Mouse (Mus musculus): Measurements from ENCODE around the gene Calhm2.
"Not testable (repeated sequence)": the region's sequence is repeated elsewhere in the genome, so short reads cannot be mapped to it uniquely, and the experiment has no call there.

Calhm2 gene

DNA sequence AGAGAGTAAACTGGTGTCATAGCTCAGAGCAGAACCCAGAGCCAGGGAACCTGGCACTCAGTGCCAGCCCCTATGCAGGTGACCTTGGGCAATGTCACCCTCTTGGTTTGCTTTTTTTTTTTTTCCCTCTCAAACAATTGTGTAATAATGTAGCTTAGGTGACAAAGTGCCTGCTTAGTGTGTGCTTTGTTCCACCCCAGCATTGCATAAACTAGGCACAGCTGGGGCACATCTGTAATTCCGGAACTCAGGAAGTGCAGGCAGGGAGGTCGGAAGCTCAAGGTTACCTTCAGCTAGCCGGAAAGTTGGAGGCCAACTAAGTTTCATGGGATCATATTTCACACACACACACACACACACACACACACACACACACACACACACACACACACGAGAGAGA lies 11.8 kb upstream of the Calhm2 start:
- no peak for DNase-seq

DNA sequence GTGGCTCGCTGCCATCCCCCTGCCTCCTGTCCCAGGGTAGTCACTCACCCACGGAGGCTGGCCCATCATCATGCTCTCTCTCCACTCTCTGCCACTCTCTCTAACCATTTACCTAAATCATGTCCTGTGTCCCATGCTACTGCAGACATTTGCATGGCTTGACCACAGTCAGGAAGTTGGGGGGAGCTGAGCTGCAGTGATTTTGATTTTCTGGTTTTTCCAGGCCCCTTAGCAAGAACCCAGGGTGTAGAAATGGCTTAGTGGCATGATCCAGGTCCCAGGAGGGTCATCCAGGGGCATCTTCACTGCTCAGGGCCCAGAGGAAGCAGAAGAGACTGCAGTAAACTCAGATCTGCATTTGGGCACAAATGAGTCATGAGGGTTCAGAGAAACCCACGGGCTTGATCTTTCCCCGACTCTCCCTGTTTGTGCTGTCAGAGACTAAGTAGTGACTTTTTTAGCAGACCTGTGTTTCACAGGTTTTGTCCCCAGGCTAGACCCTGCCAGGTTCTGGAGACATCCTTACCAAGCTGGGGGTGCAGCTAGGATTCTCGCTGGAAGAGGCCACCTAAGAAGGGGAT lies 10.3 kb upstream of the Calhm2 start:
- DNase-seq: no peak

DNA sequence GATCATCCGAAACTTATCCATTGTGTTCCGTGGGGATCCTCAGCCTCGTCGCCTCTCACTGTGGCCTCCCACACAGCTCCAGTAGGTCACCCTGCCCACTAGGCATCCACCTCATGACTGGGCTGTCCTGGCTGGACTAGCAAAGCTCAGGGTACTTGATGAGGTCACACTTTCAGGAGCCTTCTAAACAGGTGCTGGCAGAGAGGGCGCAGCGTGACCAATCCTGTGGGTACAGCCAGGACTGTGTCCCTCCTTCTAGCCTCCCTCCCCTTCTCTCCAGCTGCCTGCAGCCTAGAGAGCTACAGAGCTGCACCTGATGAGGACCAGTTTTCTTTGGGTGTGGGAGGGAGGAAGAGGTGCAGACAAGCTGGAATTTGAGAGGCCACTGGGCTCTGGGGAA lies 6.1 kb upstream of the Calhm2 start, which contains the start of gene Calhm1:
Calhm1 (minus strand) TSS at position 101 of the 400 bp plus-strand sequence.
- DNase-seq: no peak

DNA sequence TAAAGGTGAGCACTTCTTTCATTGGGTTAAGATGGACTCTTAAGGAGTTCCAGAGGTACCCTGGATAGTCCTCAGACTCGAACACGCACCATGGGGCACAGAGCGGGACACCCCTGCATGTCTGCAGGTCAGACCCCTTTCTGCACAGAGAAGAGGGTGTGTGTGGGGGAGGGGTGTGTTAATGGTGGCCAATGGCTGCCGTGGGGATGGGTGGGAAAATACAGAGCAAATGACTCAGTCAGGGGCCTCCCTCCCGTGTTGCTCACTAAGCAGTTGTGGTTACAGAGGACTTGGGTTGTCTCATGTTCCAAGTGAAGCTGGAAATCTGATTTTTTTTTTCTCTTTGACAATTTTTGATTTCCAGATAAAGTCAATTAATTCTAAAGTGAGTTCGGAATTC lies 4.3 kb upstream of the Calhm2 start:
- DNase-seq: no peak

DNA sequence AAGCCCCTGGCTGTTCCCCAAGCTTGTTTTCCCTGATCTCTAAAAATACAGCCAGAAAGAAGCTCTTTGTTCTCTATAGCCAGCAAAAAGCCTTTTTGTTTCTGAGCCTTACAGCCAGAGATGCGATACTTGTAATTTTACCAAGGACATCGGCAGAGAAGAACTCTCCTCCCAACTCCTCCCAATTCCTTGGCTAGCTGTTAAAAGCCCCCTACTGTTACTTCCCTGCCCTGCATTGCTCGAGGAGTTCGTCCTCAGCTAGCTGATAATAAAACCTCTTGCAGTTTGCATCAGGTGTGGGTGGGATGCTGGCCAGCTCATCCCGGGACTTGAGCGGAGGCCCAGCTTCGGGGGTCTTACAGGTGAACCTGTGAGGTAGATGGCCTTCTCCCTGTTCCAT lies 1.5 kb upstream of the Calhm2 start:
- DNase-seq: not testable (repeated sequence)

DNA sequence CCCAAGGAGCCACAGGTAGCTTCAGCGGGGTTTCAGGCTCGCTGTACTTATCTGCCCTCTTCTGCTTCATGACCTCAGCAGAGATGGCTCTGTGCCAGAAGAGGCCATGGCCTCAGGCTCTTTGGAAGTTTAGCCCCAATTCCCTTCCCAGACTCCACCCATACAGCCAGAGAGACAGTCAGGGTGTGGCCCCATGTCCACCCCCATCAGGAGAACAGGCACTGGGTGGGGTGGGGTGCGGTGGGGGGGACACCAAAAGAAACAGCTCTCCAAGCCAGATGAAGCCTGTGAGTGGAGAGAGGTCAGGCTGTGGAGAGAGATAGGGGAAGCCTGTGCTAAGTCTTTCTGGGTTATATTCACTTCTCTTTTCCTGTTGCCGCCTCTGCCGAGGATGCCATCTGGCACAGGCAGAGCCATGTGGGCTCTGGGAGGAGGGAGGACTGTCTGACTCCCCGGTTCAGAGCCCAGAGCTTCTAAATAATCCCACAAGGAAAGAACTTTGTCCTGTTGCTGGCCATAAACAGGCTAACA lies 978 bp downstream of the Calhm2 start:
- DNase-seq: peak; percentile 60

DNA sequence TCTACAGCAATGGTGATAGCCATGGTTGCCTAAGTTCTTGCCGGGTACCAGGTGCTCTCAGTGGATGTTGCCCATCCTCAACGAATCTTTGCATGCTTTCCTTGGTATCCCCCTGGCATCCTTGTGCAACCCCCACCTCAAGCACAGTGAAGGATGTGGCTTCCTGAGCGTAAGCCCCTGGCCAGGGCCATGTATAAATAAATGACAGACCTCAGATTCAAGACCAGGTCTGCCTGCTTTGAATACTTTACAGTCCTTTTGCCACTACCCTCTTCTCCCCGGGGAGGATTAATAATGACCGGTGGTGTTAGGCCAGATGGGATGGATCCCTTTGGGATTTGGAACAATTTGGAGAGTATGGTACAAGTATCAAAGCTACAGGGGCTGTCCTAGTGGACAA lies 1.9 kb downstream of the Calhm2 start:
- DNase-seq: no peak

DNA sequence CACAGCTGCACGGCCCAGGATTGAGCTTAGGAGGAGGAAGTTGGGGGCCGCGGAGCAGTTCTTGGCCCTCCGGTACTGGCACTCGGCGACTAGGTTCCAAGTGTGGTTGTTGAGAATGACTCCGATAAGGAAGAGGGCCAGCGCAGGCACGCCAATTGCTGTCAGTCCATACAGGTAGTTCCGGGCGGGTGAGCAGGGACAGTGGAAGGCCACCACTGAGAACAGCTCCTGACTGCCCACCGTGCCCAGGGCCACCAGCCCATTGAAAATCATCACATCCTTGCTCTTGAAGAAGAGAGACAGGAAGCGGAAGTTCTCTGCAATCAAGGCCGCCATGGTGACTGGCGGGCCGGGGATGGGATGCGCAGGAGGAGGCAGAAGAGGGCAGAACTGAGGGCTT lies 2.5 kb downstream of the Calhm2 start:
- no peak for DNase-seq

DNA sequence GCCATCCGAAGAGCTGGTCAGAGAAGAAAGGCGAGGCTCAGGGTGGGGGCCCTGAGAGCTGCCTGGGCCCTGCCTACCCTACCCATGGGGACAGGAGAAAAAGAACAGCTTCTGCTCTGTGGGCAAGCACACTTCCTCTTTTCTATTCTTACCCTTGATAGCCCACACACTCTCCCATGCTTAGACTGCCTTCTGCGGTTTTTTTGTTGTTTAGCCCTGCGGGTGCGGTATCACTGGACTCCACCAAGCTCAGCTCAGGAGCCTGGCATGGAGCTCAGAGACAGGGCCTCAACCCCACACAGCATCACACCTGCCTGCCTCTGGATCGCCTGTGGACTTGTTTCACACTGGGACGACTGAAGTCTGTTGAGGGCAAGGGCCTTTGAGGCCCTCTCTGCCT lies 4.9 kb downstream of the Calhm2 start:
- DNase-seq: no peak

DNA sequence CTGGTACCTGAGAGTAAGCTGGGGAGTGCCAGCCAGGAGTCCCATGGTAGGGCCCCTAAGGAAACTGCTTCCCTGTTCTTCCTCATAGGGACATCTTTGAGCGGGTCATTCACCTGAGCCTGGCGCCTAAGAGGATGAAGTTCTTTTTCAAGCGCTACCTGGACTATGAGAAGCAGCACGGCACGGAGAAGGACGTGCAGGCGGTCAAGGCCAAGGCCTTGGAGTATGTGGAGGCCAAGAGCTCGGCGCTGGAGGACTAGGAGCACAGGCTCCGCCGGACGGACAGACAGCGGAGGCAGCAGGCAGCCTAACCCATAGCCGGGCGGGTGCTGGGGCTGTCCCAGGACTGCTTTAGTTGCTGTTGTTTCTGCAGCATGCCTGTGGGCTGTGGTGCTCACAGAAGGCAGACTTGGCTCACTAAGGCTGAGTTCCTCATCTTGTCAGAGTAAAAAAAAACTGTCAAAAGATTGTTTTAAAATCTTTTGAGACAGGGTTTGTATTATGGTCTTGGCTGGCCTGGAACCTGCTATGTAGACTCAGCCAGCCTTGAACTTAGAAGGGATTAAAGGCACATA lies 7.5 kb downstream of the Calhm2 start:
- DNase-seq: no peak

DNA sequence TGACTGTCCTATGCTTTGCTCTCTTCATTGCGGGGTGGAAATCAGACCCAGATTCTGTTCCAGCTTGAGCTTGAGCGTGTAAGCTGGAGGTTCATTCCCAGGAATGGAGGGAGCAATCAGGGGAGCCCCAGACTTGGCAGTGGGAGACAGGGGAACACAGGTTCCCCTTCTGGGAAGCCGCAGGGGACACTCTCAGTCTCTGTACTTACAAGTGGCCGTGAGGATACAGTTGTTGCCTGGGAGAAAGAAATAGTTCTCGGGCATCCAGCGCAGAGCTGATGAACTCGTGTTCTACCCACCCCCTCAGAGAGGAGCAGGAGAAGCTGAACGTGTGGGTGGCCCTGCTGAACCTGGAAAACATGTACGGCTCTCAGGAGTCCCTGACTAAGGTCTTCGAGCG lies 9.3 kb downstream of the Calhm2 start:
- no peak for DNase-seq

DNA sequence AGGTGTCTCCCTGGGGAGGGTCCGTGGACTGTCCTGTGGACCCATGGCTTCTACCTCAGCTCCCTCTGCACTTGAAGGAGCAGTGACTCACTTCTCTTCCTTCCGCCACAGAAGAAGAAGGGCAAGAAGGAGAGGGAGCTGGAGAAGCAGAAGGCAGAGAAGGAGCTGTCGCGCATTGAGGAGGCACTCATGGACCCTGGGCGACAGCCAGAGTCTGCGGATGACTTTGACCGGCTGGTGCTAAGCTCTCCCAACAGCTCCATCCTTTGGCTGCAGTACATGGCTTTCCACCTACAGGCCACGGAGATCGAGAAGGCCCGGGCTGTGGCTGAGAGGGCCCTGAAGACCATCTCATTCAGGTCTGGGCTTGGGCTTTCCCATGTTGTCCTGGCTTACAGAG lies 9.9 kb downstream of the Calhm2 start:
- DNase-seq: no peak

DNA sequence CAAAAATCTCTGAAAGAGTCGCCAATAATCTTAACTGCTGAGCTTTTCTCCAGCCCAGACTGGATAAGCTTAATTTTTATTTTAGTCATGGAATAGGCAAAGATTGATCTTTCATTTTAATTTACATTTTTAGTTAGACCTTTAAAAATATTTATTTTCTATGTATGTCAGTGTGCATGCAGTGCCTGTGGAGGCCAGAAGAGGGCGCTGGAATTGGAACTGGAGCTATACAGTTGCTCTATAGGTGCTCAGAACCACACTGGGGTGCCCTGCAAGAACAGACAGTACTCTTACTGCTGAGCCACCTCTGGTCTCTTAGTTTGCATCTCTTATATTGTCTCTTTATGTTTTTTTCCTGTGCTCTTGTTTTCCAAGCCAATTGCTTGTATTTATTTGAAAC lies 15.3 kb downstream of the Calhm2 start:
- DNase-seq: no peak

DNA sequence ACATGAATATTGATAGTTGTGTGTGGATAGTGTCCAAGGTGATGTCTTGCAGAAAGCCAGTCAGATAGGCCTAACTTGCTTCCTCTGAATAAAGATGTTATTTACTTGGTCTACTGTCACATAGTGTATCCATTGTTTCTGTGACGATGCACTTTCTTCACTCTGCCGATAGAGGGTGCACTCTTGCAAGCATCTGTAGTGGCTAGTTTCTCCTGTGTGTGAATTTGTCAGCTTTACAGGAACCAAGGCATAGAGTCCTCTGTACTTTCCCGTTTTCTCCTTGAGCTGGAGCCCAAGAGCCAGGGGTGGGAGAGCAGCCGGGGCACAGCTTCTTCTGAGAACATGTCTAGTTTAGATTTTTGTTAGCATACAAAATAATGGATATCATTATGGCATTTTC lies 17.0 kb downstream of the Calhm2 start:
- peak; percentile 23 for DNase-seq

DNA sequence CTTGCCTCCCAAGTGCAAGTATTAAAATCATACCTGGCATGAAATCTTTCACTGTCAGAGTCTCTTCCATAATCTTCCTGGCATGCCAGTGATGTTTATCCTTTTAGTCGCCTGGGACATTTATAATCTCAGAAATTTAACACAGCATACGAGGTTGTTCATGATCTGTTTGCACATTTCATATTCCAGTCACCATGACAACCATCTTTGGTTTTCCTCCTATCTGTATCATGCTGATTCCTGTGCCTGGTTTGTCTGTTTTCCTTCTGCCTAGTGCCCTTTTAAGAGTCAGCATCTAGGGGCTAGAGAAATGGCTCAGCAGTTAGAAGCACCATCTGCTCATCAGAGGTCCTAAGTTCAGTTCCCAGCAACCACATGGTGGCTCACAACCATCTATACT lies 19.5 kb downstream of the Calhm2 start:
- DNase-seq: no peak

DNA sequence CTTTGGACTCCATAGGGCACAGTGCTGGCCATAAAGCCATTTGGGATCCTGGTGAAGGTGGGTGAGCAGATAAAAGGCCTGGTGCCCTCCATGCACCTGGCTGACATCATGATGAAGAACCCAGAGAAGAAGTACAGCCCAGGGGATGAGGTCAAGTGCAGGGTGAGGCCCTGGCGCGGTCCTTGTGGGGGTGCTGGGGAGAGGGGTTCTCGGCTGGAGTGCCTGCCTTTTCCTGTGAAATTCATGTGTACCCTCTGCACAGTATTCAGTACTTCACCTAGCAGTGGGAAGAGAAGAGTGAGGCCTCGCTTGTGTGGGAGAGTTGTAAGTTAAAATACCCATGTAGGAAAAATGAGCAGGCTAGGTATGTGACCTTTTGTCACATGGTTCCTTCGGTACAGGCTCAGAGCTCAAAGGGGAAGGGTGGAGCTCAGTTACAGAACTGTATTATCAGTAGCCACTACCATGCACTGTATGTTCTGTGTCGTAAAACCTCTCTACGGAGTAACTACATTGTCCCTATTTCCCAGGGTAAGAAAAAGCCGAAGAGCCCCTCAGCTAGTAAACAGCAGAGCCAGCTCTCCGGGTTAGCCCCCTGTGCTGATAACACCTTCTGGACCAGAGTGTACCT lies 33.3 kb downstream of the Calhm2 start:
- no peak for DNase-seq

DNA sequence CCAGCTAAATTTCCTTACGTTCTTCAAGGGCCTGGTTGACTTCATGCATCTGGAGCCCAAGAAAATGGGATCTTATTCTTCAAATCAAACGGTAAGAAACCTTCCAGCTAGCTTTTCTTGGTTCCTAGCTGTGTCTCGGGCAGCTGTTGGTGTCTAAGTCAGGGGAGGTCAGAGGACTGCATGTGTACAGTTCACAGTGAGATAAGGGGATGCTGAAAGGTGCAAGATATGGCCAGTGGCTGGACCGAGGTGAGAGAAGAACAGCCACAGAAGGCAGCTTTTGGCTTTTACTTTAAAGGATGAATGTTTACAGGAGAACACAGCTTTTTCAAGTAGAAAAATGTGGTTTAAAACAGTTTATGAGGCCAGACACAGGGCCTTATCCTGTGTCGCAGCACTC lies 37.0 kb downstream of the Calhm2 start:
- DNase-seq: no peak

DNA sequence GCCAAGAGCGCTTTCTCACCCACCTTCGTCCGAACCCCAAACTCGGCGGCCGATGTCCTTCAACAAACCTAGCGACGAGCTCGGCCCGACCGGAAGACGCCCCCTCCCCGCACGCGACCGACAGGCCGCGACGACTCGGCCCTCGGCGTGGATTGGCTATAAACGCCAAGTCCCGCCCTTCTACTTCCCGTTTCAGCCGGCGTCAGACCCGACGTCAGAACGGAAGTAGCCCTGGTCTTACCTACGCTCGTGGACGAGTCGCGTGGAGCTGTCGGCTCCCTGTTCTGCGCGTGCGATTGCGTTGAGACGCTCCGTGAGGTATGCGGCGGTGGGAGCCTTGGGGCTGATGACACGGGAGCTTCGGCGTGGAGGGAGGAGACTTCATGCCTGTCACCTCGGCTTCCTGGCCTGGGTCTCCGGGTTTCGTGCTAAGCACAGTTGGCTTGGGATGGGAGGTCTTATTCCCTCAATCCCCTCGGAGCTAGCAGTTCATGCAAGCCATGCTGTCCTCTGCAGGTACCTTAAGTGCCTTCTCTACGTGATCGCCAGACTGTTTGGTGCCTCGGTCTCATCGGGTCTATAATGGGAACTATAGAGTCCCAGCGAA lies 47.4 kb downstream of the Calhm2 start, which contains the start of the genes Usmg5 and Pdcd11:
Usmg5 (minus strand) TSS at position 98 of the 607 bp plus-strand sequence.
Pdcd11 (plus strand) TSS at position 219 of the 607 bp plus-strand sequence.
- DNase-seq: peak; percentile 95

DNA sequence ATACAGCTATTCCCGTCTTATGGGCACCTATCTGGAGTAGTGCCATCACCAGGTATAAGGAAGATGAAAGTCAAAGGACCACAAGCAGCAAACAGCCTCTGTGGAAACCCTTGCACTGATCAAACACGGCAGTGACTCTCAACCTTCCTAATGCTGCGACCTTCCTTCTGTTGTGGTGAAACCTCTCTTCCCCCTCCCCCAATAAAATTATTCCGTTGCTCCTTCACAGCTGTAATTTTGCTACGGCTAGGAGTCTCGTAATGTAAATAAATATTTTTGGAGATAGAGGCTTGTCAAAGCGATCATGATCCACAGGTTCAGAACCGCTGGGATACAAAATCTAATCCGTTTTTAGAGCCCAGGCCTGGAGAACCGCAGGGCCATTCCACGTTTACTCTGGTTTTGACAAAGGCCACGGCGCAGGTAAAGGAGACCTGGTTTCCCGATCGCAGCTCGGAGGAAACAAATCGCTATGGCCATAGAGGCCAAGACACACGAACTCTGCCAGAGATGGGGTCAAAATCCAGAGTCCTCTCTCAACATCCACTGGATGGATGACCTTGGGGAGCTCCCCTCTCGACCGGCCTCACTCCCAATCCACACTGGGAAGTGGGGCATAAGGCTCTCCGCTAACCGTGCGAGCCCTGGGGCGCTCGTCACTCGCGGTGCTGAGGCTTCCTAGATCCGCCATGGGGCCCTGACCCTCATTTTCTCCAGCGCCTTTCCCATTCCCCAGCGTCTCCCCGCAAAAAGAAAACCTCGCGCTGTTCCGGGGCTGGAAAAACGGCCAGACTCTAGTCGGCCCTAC lies 48.2 kb downstream of the Calhm2 start:
- DNase-seq: peak; percentile 23

DNA sequence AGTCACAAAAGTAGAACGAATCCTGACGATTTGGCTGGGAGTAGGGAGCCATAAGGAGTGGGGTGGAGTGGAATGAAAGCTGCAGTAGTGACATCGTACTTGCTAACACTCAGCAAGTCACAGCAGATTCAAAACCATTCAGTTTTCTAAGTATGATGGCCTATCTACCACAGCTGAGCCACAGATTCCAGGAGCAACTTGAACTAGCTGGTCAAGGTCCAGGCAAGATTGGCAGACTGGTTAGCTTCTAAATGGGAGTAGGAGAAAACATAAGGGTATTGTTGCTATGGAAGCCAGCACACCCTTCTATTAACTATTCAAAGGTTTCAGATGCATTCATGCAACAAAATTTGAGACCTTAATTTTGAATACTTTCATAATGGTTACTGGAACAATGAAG lies 49.9 kb downstream of the Calhm2 start:
- DNase-seq: peak; percentile 44

DNA sequence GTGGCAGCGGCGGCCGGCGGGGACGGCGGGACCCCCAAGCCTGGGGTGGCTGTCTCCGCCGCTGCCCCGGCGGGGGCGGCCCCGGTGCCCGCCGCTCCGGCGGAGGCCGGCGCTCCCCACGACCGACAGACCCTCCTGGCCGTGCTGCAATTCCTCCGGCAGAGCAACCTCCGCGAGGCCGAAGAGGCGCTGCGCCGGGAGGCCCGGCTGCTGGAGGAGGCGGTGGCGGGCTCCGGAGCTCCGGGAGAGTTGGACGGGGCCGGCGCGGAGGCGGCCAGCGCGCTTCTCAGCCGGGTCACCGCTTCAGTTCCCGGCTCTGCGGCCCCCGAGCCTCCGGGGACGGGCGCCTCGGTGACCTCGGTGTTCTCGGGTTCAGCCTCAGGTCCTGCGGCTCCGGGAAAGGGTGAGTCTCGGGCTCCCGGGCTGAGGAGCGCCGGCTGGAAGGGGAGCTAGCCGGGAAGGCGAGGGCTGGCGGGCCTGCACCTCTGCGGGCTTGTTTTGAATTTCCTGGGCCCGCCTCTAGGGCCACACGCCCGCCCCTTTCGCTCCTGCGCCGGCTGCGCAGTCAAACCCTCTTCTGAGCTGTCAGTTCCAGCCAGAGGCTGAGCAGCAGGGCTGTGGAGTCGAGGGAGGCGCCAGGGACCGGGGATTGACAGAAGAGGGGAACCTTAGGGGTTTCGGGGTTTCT lies 70.0 kb downstream of the Calhm2 start:
- peak; percentile 86 for DNase-seq
